Mouse (Mus musculus): Measurements from ENCODE around the gene Zcchc7.
A peak's percentile ranks its signal among the peaks of the same experiment; 100 is the strongest.
"Not testable (repeated sequence)": the region's sequence is repeated elsewhere in the genome, so short reads cannot be mapped to it uniquely, and the experiment has no call there.

The Zcchc7 gene

DNA sequence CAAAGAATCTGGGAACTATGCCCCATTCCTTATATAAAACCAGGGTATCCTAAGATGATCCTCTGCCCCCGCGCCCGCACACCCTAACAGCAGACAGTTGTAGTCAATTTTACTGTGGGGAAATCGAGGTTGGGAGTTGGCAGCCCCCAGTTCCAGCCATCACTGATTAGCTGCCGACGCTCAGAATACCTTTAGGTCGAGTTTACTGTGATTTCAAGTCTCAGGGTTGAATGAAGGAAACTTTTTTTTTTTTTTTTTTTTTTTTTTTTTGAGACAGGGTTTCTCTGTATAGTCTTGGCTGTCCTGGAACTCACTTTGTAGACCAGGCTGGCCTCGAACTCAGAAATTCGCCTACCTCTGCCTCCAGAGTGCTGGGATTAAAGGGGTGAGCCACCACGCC is 1.5 kb downstream of the Zcchc7 start:
- not testable (repeated sequence) for DNase-seq (ENCODE audit: low read depth, low spot score)

DNA sequence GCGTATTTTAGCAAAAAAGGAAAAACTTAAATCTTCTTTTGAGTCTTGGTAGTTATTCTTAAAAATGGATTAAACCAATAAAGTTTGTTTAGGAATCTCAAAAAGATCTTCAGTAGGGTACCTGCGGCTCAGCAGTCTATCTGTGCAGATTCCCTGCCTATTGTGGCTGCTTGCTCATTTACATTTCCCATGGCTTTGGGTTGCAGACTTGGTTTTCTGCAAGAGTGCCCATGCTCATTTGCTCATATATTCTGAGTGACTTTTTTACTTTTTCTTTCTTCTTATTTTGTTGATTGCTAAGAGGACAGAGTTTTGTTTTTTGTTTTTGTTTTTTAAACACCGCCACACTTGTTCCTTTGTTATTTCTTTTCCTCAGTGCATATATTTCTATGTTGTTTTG is 19.2 kb downstream of the Zcchc7 start:
- DNase-seq (ENCODE audit: low read depth, low spot score): peak; percentile 87

DNA sequence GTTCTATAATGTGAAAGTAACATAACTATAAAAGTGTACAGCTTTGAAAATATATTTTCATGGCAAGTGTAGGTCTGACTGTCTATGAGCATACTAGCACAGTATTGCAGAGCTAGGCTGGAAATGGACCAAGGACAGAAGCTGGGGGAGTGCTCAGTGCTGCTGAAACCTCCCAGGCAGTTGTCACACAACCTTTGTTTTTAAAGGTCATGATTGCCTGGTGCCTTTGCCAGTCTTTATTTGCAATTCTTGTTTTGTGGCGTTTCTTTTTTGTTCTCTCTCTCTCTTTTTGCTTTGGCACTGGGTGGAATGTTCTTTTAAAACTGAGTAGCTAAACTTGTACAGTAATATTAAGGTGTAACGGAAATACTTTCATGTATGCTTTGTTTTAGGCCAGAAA is 21.0 kb downstream of the Zcchc7 start:
- DNase-seq (ENCODE audit: low read depth, low spot score): peak; percentile 83

DNA sequence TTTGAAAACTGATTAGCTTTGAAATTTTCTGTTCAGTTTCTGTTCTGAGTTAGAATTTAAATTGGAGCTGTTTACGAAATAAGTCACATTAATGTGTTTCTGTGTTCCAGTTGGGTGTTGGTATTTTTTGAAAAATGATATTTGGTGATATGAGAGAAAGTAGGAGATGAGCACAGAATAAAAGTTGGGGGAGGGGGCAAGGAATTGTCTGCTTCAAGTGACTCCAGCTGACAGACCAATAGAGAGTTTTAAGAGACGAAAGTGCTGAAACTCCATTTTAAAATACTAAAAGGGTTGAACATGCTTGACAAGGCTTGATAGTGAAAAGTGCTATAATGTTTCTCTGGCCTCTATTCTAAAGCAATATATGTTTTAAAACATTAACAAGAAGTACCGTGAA is 21.4 kb downstream of the Zcchc7 start:
- peak; percentile 79 for DNase-seq (ENCODE audit: low read depth, low spot score)

DNA sequence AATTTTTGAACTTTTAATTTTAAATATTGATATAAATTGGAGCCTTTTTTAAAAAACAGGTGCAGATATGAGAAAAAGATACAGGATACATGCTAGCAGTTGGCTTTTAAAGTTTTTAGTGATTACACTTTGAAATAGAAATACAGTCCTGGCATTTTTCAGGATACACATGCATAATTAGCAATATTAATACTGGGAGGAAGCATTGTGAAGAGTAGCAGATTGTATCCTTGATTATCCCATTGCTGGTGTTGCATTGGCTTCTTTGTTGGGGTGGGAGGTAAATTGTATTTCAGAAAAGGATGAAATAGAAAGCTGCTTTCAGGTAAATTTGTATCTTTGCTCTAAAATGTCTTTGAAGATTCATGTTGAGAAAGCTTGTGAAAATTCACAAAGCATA is 22.0 kb downstream of the Zcchc7 start:
- DNase-seq (ENCODE audit: low read depth, low spot score): peak; percentile 57

DNA sequence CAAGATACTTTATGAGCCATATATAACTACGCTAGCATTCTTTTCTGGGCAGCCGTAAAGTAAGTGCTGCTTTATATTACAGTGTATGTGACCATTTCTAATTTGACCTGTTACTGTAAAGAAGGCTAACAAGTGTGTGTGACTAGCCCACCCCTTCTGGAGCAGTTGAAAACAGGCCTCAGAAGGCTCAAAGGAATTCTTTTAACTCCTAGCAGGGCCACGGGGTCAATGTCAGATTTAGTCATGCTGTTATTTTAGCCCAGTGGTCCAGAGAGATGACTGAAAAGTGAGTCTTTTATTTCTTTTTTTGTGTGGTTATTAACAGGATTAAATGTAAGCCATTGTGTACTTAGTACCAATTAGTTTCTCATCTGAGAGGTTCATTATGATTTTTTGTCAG is 22.6 kb downstream of the Zcchc7 start:
- peak; percentile 86 for DNase-seq (ENCODE audit: low read depth, low spot score)

DNA sequence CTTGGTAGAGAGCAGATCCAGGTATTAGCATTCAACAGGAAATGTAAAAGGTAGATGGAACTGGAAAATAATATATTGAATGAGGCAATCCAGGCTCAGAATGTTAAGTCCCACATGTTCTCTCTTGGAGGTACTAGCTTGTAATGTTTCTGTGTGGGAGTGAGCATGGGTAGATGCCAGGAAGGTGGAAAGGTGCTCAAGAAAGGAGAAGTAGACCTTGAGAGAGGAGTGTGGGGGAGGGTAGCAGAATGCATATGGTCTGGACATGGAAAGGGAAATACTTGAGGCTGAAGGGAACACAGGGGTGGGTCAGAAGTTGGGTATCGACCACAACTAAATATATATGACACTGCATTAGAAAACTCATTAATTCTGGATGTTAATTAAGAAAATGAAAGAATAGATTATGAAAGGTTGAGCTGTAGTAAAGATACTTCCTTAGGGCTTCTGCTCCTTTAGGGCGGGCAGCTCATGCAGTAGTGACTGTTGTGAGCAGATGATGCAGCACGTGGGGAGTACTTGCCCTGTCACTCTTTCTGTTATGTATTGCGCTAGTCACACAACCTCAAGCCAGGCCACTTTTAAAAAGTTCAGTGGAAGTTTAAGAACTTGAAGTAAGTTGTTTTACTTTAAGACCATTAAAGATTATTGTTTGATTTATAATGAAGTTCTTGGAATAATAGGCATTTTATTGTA is 24.9 kb downstream of the Zcchc7 start:
- peak; percentile 96 for DNase-seq (ENCODE audit: low read depth, low spot score)

DNA sequence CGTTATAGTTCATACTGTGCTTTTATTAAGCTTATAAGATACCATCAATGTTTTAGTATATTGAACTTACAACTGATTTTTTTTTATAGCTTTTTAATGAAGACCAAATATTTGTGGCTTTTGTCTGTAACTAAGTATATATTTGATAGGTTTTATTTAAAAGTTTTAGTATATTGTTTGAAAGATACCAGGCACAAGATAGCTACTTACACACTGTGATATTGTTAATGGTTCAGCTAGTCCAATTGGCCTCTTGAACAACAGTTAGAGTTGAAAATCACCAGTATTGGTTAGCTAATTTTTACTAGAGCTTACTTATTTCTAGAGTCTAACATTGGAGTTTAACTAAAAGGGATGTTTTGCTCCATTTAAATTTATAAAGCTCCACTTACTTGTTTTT is 25.8 kb downstream of the Zcchc7 start:
- DNase-seq (ENCODE audit: low read depth, low spot score): peak; percentile 51

DNA sequence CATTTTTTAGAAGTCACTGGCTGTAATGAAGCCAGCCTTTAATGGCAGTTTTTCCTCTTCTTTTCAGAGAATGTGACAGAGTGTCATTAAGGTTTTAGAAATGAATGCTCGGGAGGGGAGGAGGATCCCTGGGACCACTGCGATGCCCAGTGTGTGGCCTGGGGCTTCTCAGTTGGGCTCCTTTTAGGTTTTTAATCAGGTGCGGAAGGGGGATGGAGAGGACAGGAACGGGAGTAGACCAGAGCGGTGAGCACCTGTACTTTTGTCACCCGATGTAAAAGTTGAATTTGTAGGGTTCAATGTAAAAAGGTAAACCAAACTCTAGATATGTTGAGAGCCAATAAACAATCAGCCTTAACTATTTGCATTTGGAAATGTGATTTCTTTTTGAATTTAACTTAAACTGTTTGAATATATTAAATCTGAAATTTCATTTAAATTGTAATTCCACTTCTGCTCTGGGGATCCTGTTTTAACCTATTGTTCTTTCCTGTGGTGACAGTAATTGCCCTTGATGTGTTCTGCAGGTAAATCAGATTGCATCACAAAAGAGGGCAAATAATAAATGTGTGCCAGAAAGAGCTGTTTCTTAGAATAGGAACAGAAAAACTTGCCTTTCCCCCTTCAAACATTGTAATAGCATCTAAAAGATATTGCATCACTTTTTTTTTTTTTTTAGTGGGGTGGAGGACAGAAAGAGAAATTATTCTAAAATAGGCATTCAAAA is 28.1 kb downstream of the Zcchc7 start:
- DNase-seq (ENCODE audit: low read depth, low spot score): peak; percentile 70

DNA sequence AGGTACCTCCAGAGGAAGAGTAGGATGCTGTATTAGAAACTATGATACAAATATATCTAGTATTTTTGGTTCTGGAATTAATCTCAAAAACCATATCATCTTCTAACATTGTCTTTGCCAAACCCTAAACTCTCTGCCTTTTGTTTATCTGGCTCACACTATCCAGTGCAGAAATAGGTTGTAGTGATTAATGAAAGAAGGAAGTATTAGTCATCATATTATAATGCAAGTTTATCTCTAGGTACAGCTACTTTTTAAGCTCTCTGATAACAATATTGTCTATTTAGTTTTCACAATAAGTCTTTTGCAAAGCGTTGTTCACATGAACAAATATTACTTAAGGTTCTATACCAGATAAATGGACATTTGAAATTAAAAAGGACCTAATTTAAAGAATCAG is 57.2 kb downstream of the Zcchc7 start:
- no peak for DNase-seq (ENCODE audit: low read depth, low spot score)

DNA sequence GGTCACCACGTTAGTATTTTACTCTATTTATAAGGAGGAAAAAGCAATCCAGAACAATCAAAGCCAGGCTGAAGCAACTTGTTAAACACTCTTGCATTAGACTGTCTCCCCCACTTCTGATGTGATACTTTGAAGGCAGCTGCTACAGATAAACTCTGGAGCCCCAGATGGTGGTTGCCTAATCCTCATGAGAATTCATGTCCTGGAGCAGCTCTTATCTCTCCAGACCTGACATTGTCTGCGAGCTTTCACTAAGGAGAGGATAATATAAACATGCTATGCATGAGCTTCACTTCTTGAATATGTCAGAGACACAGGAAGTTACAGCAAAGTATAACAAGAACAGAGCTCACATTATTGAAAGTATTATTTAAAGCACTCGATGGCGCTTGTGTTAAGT is 58.1 kb downstream of the Zcchc7 start:
- DNase-seq (ENCODE audit: low read depth, low spot score): no peak

DNA sequence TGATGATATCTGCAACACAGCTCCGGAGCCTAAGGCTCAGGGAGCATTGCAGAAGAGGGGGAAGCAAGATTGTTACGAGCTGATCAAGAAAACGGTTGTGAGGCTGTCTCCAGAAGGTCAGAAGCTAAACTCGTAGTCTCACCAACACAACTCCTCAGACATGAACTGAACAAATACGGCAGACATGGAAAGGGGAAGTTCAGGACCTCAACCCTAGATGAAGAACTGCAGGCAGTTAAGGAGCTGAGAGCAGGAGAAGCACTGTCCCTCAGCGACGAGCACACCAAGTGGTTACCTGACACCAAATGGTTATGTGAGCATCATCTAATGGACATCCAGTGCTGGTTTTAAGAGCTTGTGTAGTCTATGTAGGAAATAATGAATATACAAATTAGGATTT is 60.9 kb downstream of the Zcchc7 start:
- peak; percentile 46 for DNase-seq (ENCODE audit: low read depth, low spot score)

DNA sequence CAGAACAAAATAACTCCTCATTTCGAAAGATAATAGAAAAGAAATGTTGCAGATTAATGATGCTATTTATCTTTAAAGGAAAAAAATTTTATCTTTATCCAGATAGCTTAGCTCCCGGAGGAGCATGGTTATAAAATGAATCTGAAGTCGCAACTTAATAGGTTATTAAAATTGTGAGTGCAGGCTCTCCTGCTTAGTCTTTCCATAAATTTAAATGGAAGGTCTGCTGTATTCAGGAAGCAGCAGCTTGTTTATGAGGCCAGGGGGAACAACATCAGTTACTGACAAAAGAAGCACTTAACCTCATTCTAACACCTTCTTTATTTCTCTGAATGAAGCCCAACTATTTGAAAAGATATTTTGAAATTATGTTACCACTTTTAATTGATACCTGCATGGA is 74.9 kb downstream of the Zcchc7 start:
- DNase-seq (ENCODE audit: low read depth, low spot score): no peak

DNA sequence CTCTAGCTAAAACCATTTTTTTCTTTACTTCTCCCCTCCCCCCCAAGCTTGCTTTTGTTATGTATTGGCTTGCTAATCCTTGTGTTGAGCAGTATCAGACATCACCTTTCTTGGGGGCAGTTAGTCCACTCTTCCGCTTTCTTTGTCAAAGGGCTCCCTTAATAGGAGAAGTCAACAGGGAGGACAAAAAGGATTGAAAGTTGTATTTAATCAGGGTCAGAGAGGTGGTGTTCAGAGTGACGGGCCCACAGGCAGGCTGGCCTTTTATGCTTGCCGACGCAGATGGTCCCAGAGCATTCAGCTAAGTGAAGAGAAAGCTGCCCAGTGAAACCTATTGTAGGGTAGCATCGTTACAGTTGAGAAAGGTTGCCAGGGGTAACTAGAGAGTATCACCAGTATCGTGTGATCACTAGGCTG is 96.2 kb downstream of the Zcchc7 start:
- DNase-seq (ENCODE audit: low read depth, low spot score): peak; percentile 58

DNA sequence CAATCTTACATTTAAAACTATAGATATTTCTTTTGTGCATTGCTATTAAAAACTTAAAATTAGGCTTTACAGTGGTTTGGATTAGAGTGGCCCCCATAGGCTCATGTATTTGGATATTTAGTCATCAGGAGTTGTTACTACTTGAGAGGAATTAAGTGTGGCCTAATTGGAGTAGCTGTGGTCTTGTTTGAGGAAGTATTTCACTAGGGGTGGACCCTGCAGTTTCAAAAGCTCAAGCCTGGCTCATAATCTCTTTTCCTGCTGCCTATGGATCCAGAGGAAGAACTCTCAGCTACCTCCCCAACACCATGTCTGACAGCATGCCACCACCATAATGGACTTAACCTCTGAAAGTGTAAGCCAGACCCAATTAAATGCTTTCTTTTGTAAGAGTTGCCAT is 115.9 kb downstream of the Zcchc7 start:
- DNase-seq (ENCODE audit: low read depth, low spot score): peak; percentile 62

DNA sequence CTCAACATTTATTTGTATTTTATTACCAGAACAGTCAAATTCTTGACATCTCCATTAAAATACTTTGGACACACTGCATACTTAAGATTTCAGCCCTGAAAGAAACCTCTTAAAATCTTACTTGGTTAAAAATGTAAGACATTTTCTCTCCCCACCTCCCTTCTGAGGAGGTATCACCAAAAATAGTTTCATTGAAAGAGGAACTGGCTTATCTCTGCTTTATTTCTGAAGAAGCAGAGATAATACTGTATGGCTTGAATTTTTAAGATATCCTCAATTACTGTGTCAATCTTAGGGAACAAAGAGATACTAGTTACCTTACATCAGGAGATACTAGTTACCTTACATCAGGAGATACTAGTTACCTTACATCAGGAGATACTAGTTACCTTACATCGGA is 116.4 kb downstream of the Zcchc7 start:
- peak; percentile 60 for DNase-seq (ENCODE audit: low read depth, low spot score)

DNA sequence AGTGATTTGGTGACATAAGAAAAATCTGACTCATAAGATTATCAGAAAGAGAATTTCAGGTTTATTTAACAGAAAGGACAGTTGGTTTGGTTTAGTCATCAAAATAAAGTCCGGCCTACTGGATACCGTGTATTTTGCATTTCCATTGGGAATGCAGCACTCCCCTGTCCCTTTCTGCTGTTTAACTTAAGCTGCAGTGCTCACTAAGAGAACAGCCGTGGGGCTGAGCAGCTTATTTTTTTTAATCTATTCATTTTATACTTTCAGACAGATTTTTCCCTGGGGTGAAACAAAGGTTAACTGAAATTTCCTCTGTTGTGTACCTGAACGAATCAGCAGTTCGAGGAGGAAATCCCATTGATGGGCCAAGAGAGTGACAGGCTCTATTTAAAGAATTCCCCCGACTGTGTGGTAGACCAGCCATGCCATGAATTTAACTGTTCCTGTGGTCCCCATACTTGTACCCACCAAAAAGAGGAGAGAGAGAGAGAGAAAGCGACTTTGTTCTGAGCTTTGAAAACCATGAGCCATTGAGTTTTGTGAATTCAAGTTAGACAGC is 124.5 kb downstream of the Zcchc7 start:
- no peak for DNase-seq (ENCODE audit: low read depth, low spot score)

DNA sequence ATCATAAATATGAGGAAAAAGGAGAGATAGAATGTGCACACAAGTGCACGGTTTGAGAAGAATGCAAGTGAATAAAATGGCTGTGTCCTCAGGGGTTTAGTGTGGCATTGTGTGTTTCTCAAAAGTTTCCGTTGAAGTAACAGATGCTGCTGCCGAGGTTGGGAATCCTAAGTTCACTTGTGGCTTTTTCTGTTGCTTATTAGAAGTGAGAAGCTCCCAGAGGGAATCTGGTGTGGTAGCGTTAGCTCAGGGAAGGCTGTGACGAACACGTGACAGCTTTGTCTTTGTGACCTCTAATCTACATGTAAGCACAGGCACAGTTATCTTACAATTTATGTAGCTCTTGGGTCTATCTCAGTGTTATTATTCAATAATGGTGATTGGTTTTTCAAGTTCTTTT is 130.5 kb downstream of the Zcchc7 start:
- DNase-seq (ENCODE audit: low read depth, low spot score): no peak

DNA sequence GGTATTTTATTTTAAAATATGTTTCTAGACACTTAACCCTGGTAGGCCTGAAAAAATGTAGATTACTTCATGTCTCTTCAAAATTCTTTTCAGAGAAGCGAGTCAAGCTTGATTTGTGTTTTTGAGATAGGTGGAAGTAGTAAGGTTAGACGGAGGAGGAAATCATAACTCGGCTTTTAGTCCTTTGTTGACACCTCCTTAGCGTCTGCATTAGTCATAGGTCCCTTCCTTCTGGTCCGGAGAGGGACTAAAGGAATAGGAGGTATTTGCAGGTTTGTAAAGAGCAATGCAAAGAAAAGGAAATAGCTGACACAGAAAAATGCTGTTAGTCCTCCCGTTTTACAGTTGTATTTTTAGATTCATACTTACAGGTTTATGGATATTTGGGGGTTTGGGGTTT is 135.7 kb downstream of the Zcchc7 start:
- DNase-seq (ENCODE audit: low read depth, low spot score): no peak

DNA sequence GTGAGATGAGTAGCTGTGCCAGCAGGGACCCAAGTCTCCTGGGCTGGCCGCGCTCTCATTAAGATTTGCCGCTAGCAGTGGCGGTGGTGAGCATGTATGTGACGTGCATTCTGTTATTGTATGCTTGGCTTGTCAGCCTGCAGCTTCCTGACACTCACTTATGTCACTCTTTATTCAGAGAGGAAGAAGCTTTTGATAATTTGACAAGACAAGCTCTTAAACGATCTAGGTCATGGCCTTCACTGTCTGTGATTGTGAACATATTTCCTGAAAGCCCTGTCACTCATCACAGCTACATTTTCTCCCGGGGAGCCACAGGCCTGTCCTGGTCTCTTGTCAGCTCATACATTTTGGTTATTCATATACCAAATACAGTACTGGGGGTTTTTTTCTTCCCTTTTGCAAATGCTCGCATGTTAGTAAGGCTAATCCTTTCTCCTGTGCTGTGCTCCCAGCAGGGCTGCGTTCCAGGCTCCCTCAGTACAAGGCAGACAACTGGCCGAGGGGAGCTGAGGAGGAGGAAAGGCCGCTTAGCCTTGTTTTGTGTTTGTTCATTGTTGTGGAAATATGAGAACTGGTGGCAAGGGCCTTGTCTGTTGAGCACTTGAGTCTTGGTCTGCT is 150.1 kb downstream of the Zcchc7 start:
- peak; percentile 70 for DNase-seq (ENCODE audit: low read depth, low spot score)

DNA sequence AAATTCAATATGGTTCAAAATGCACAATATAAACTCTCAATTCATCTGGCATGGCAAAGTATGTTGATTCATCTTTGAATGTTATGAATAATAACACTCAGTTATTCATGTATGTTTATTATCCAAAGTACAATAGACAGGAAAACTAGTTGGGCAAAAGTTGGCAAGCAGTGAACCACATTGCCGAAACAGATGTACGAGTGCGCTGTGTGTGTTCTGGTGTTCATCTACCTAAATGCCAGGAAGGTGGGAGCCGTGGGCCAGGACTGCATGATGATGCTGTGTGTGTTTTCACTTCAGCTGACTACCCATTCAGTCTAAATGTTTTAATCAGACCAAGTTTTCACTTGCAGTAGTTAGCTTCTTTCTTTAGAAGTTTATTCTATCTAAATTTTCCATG is 150.7 kb downstream of the Zcchc7 start:
- DNase-seq (ENCODE audit: low read depth, low spot score): no peak

DNA sequence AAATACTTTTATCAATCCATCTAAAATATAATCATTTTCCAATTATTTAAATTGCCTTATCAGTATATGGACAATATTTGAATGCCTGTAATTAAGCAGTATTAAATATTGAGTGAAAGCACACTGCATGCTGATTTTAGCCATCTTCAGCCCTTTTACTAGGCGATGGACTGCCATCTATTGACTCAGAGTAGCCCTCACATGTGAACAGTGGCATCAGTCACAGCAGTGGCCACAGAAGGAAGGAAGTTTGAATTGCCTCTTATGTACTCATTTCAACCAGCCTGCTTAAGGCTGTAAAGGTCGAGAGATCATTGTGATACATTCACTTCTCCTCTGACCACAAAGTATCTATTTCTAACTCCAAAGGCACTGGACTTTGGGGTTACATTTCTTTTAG is 154.4 kb downstream of the Zcchc7 start:
- DNase-seq (ENCODE audit: low read depth, low spot score): peak; percentile 87

DNA sequence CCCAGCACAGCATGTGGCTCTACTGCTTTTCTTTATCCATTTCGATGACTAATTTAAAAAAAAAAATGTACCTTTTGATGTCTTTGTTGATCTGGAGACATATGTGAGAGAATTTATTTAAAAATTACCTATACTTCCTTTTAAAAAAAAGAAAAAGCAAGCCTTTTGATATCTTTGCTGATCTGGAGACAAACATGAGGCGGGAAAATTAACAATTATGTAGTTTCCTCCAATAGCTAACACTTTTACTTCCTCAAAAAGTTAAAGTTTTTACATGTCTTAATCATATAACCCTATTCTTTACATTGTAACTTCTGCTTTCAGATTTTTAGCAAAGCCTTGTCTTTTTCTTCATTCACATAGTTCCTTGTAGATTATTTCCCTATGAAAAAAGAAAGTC is 155.2 kb downstream of the Zcchc7 start:
- peak; percentile 61 for DNase-seq (ENCODE audit: low read depth, low spot score)

All from A20 (cell line).